Mouse (Mus musculus) limb, embryonic 14.5 days (tissue): ENCODE results near the gene Ror1. TPM values are rescaled to one million over a fixed set of nuclear protein-coding genes. Genes with fewer than 3 reads are reported as not detected.

Source experiments
- ATAC-seq: fragments of 200-750 bp; cut with Nextera tagmentation; 2 replicates; pipeline ENCODE4 v1.8.0; 2017; ENCODE audit warnings: low read depth, moderate number of reproducible peaks, moderate TSS enrichment; ENCODE audit not compliant: low FRiP score
- DNase-seq: peaks from one replicate; pipeline ENCODE4 v3.0.0-alpha.2; 2015; ENCODE audit warnings: low spot score
- H3K27ac ChIP-seq: fragments of 300-500 bp; sonication (generic); replicated peaks from 2 replicates; pipeline ENCODE4 v1.5.1; 2014; ENCODE audit warnings: low read depth, mild to moderate bottlenecking, low read length, moderate library complexity, mixed read lengths
- H3K27me3 ChIP-seq: fragments of 300-500 bp; sonication (generic); 2 replicates; pipeline ENCODE4 v1.6.1; 2014; ENCODE audit warnings: low read length, mixed read lengths; ENCODE audit not compliant: control insufficient read depth, insufficient read depth
- H3K36me3 ChIP-seq: fragments of 300-500 bp; sonication (generic); 2 replicates; pipeline ENCODE4 v1.6.1; 2014; ENCODE audit warnings: mild to moderate bottlenecking, low read length, moderate library complexity, mixed read lengths; ENCODE audit not compliant: control insufficient read depth, insufficient read depth
- H3K4me1 ChIP-seq: fragments of 300-500 bp; sonication (generic); 2 replicates; pipeline ENCODE4 v1.6.1; 2014; ENCODE audit warnings: antibody characterized with exemption, low read length, mixed read lengths; ENCODE audit not compliant: control insufficient read depth, insufficient read depth
- H3K4me2 ChIP-seq: fragments of 300-500 bp; sonication (generic); replicated peaks from 2 replicates; pipeline ENCODE4 v1.6.1; 2014; ENCODE audit warnings: low read depth, mild to moderate bottlenecking, low read length, moderate library complexity; ENCODE audit not compliant: severe bottlenecking
- H3K4me3 ChIP-seq: fragments of 300-500 bp; sonication (generic); replicated peaks from 2 replicates; pipeline ENCODE4 v1.5.1; 2014; ENCODE audit warnings: low read length
- H3K9ac ChIP-seq: fragments of 300-500 bp; sonication (generic); 2 replicates; pipeline ENCODE4 v1.6.1; 2014; ENCODE audit warnings: mild to moderate bottlenecking, low read depth, low read length, moderate library complexity; ENCODE audit not compliant: severe bottlenecking
- H3K9me3 ChIP-seq: fragments of 300-500 bp; sonication (generic); 2 replicates; pipeline ENCODE4 v1.6.1; 2016; ENCODE audit warnings: low read length; ENCODE audit not compliant: control insufficient read depth
- POLR2A ChIP-seq: fragments of 200-500 bp; IDR thresholded peaks from 2 replicates; pipeline ENCODE4 v1.8.0; 2012; ENCODE audit warnings: inconsistent platforms, mild to moderate bottlenecking, moderate library complexity, borderline replicate concordance; ENCODE audit not compliant: insufficient read depth, insufficient read length; ENCODE audit errors: extremely low read depth
- WGBS: fragments of 180-500 bp; shearing (Covaris S2); extraction: QIAGEN DNeasy Blood & Tissue Kit; methylation state at CpG from one replicate; pipeline ENCODE4 v1.1.7; 2014; 5-methylcytosine and 5-hydroxymethylcytosine counted together
- polyA plus RNA-seq, 2 experiments: library from polyadenylated mRNA; depleted of rRNA in 1 of 2; stranded (reverse) in 1 of 2; unstranded in 1 of 2; fragments of >200 nt; fragmentation: Nextera tagmentation in 1 of 2; extraction: Ambion mirVana in 1 of 2; gene quantifications; 2 replicates each; pipeline versions ENCODE4 v1.2.1 to v1.2.3; 2012 to 2014

The Ror1 gene
- polyA plus RNA-seq, 2 experiments, result 8.6 to 12.0 TPM

DNA sequence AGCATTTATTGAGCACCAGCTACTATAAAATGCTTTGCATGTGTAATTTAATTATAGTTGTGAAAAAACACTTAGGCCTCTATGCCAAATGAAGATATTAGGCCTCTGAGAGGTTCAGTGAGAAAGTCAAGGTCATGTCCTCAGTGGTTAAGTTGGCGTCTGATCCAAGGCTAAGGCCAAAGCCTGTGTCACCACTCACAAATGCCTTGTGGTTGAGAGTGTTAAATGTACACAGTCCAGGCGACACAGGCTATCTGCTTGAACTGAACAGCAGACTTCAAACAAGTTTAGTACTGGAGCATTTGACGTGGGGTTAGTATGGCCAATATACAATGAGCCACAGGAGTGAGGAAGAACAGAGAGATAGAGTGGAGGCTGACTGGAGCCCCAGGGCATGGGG lies 132.5 kb downstream of the Ror1 start:
- no peaks in the 10 kb centered on the region for H3K27me3 ChIP-seq
- ATAC-seq, result no peak
- H3K27ac ChIP-seq, result no peak overlapping the region
- DNase-seq, result no peak
- H3K4me3 ChIP-seq, result no peak overlapping the region
- H3K9me3 ChIP-seq, result no peaks in the 10 kb centered on the region
- H3K4me2 ChIP-seq, result no peak overlapping the region
- peaks cover 6% of the 10 kb centered on the region for H3K4me1 ChIP-seq
- no peaks in the 10 kb centered on the region for H3K36me3 ChIP-seq
- TF ChIP-seq POLR2A, result no peak
- H3K9ac ChIP-seq, result no peak overlapping the region
- whole genome bisulfite sequencing, result 65% methylated on average over 3 of the region's 3 CpGs

DNA sequence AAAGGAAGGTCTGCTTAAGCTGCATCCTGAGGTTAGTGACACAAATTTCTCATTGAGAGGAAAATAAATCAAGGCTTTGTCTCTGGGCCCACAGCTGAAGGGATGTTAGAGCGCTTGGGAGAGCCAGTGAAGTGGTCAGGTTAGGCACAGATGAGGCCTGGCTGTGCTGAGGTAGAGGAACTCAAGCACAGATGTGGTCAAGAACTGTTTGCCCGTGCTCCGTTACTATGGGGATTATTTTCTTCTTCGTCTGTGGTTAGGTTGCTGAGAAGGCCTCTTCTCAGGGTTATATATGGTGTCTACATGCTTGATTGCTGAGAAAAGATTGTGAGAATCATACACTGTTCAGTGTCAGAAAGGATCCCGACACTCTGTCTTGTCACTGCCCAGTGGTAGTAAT lies 134.7 kb downstream of the Ror1 start:
- 48% methylated on average over 5 of the region's 5 CpGs for WGBS

DNA sequence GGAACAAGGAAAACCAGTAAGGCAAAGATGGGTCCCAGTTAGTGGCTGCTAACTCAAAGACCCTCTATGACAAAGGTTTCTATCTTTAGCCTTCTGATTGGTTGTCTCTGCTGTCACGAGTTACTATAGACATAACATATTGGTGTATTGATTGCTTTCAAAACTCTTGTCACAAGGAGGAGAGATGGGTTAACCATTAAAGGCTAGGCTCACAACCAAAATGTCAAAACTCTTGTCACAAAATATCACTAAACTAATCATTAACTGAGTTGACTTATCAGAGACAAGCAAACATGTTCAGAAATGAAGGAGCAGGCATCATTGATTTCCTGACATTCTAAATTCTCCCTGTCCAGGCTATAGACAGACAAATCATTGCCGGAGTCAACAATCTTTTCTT lies 135.4 kb downstream of the Ror1 start:
- H3K36me3 ChIP-seq, result no peaks in the 10 kb centered on the region
- no peaks in the 10 kb centered on the region for H3K9me3 ChIP-seq
- no peak overlapping the region for H3K4me2 ChIP-seq
- no peak for TF ChIP-seq POLR2A
- H3K4me1 ChIP-seq, result peaks cover 6% of the 10 kb centered on the region; the same call in 1 of the 2 replicates
- ATAC-seq (no peak), DNase-seq (no peak)
- no peak overlapping the region for H3K4me3 ChIP-seq
- no peak overlapping the region for H3K9ac ChIP-seq
- no peak overlapping the region for H3K27ac ChIP-seq
- 90% methylated on average over 2 of the region's 2 CpGs for WGBS
- H3K27me3 ChIP-seq, result no peaks in the 10 kb centered on the region

More for the DNA sequence above, 134.7 kb downstream of the Ror1 start:
- no peaks in the 10 kb centered on the region for H3K27me3 ChIP-seq
- no peak overlapping the region for H3K27ac ChIP-seq
- no peak for TF ChIP-seq POLR2A
- H3K36me3 ChIP-seq, result no peaks in the 10 kb centered on the region
- peaks cover 6% of the 10 kb centered on the region; the same call in 1 of the 2 replicates for H3K4me1 ChIP-seq
- ATAC-seq, result no peak
- H3K4me3 ChIP-seq, result no peak overlapping the region
- H3K4me2 ChIP-seq, result no peak overlapping the region
- H3K9me3 ChIP-seq, result no peaks in the 10 kb centered on the region
- H3K9ac ChIP-seq, result no peak overlapping the region
- no peak for DNase-seq

DNA sequence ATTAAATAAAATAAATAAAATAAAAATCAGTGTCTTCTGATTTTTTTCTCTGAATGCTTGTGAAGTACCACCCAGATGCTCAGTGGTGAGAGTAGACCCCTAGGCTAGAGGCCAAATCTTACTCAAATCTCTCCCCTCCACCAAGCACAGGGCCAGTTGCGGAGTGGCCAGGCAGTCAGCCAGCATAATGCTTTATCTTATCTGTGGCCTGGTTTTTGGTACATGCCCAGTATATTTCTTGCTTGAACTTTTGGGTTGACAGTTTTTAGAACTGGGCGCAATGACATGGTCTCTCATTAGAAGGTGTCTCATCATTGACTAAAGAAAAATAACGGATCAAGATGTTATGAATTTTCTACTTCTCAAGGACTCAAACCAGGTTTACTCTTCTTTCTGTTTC lies 136.3 kb downstream of the Ror1 start:
- H3K9ac ChIP-seq, result no peak overlapping the region
- no peak overlapping the region for H3K27ac ChIP-seq
- H3K4me1 ChIP-seq, result peaks cover 7% of the 10 kb centered on the region; the same call in 1 of the 2 replicates
- DNase-seq, result no peak
- H3K36me3 ChIP-seq, result no peaks in the 10 kb centered on the region
- no peak for ATAC-seq
- no peaks in the 10 kb centered on the region for H3K9me3 ChIP-seq
- H3K4me2 ChIP-seq, result no peak overlapping the region
- no peak overlapping the region for H3K4me3 ChIP-seq
- WGBS, result 96% methylated on average over 3 of the region's 3 CpGs
- H3K27me3 ChIP-seq, result no peaks in the 10 kb centered on the region
- TF ChIP-seq POLR2A, result no peak

DNA sequence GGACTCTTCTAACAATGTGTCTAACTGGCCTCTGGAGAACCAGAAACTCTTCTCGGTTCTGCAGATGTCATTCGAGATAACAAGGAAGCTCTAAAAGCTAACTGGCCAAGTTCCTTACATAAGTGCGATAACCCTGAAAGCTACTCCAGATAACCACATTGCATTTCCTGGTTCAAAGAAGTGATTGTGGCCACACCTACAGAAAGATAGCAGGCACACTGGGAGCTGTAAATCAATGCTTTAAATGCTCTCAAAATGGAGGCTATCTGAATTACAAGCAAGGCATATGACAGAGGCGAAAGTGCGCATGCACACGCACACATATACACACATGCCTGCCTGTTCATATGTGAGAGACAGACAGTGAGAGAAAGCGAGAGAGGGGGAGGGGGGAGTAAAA lies 136.9 kb downstream of the Ror1 start:
- Histone ChIP-seq H3K4me2 (no peak overlapping the region), H3K9ac (no peak overlapping the region), H3K27me3 (no peaks in the 10 kb centered on the region), H3K36me3 (no peaks in the 10 kb centered on the region), H3K27ac (no peak overlapping the region), H3K4me1 (peaks cover 10% of the 10 kb centered on the region; the same call in 1 of the 2 replicates), H3K4me3 (no peak overlapping the region), H3K9me3 (no peaks in the 10 kb centered on the region)
- DNase-seq (no peak), ATAC-seq (no peak)
- WGBS, result 83% methylated on average over 7 of the region's 7 CpGs
- no peak for TF ChIP-seq POLR2A

DNA sequence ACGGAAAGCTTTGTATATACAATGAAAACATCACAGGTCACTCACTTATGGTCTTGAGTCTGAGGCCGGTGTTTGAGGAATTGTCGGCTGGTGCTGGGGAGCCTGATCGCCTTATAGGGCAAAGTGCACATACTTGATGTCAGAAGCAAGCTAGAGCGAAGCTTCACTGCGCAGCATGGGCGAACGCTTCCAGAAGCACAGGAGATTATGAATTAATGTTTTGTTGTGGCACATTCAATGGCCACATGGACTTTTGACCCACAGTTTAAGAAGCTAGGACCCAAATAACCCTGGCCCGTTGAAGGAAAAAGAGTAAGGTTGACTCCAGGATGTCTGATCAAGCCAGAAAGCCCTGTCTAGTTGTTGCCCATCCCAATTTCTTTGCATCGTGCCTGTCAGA lies 138.2 kb downstream of the Ror1 start:
- DNase-seq (no peak), ATAC-seq (no peak)
- Histone ChIP-seq H3K9ac (no peak overlapping the region), H3K4me1 (peaks cover 10% of the 10 kb centered on the region; the same call in 1 of the 2 replicates), H3K27me3 (no peaks in the 10 kb centered on the region), H3K9me3 (no peaks in the 10 kb centered on the region), H3K4me2 (no peak overlapping the region), H3K36me3 (no peaks in the 10 kb centered on the region), H3K4me3 (no peak overlapping the region), H3K27ac (no peak overlapping the region)
- TF ChIP-seq POLR2A, result no peak
- WGBS, result 88% methylated on average over 10 of the region's 10 CpGs
